ENCODE assay signal across 25 mouse cellular contexts in genomic region chr3:18471846-18472245, GRCm38 (mm10).
DNase-seq lines count a peak whose midpoint lies in the region; ATAC-seq and TF ChIP-seq lines count a peak whose summit lies in the region.
"Had no signal": no experiment of that assay in that cellular context is flagged by ENCODE, and none has a peak within 500 bp of the region (broad histone marks: within the 10 kb centered on the region; RNA-seq: fewer than 3 reads in every experiment).

No protein-coding gene starts in this region.

- 76% methylated on average over 3 of the region's 3 CpGs for WGBS in kidney, embryonic 15.5 days
- 54% methylated on average over 3 of the region's 3 CpGs for WGBS in lung, adult 2 months

- H3K9me3 ChIP-seq in kidney, embryonic 15.5 days (replicated peaks), result no peaks in the 10 kb centered on the region
- H3K9me3 ChIP-seq: embryonic facial prominence, embryonic 12.5 days; embryonic facial prominence, embryonic 15.5 days; heart, embryonic 10.5 days; heart, embryonic 13.5 days had no signal

- TF ChIP-seq POLR2A in lung, adult 2 months (IDR thresholded peaks at IDR 0.05; ENCODE audit: borderline replicate concordance, extremely low read depth, low read depth, low read length), result no peak

- no peaks in the 10 kb centered on the region for H3K36me3 ChIP-seq in kidney, embryonic 15.5 days
- H3K36me3 ChIP-seq: embryonic facial prominence, embryonic 12.5 days; embryonic facial prominence, embryonic 15.5 days; heart, embryonic 10.5 days; heart, embryonic 13.5 days had no signal

- H3K27me3 ChIP-seq in kidney, embryonic 15.5 days, result no peaks in the 10 kb centered on the region
- H3K27me3 ChIP-seq: embryonic facial prominence, embryonic 12.5 days; embryonic facial prominence, embryonic 15.5 days; heart, embryonic 13.5 days had no signal

- H3K27ac ChIP-seq in kidney, embryonic 15.5 days, result no peak overlapping the region
- H3K27ac ChIP-seq: embryonic facial prominence, embryonic 12.5 days; embryonic facial prominence, embryonic 15.5 days; gastrocnemius, adult 2 months; heart, embryonic 10.5 days; heart, embryonic 13.5 days; hindbrain, embryonic 14.5 days had no signal

- H3K4me2 ChIP-seq in kidney, embryonic 15.5 days, result no peak overlapping the region
- H3K4me2 ChIP-seq: embryonic facial prominence, embryonic 12.5 days; embryonic facial prominence, embryonic 15.5 days; heart, embryonic 13.5 days; hindbrain, embryonic 14.5 days had no signal

- no peak for TF ChIP-seq CTCF in lung, adult 2 months (IDR thresholded peaks at IDR 0.05; ENCODE audit: insufficient read depth, low read length)

- ATAC-seq in kidney, embryonic 15.5 days (replicated peaks; ENCODE audit: low FRiP score), result no peak
- ATAC-seq: CD4-positive, CD25-positive, alpha-beta regulatory T cell, adult 4 months; forebrain, embryonic 14.5 days; forebrain, postnatal 0 days had no signal

- no peak overlapping the region for H3K4me3 ChIP-seq in kidney, embryonic 15.5 days (replicated peaks)
- no peak overlapping the region for H3K4me3 ChIP-seq in lung, adult 2 months (replicated peaks; ENCODE audit: extremely low read depth, low read depth, low read length)
- H3K4me3 ChIP-seq: embryonic facial prominence, embryonic 12.5 days; embryonic facial prominence, embryonic 15.5 days; gastrocnemius, adult 2 months; heart, embryonic 10.5 days; heart, embryonic 13.5 days had no signal

- H3K9ac ChIP-seq in kidney, embryonic 15.5 days, result no peak overlapping the region
- H3K9ac ChIP-seq: embryonic facial prominence, embryonic 12.5 days; embryonic facial prominence, embryonic 15.5 days; forebrain, postnatal 0 days; heart, embryonic 13.5 days; hindbrain, embryonic 14.5 days had no signal

- no peaks in the 10 kb centered on the region for H3K4me1 ChIP-seq in kidney, embryonic 15.5 days
- H3K4me1 ChIP-seq in lung, adult 2 months (ENCODE audit: control insufficient read depth, insufficient read depth, low read length), result no peaks in the 10 kb centered on the region
- H3K4me1 ChIP-seq: embryonic facial prominence, embryonic 12.5 days; embryonic facial prominence, embryonic 15.5 days; heart, embryonic 10.5 days; heart, embryonic 13.5 days had no signal

- peak; percentile 9 for DNase-seq in kidney, adult 9 months
- peak; percentile 6 to 52 for DNase-seq in kidney, postnatal 25 days
- no peak for DNase-seq in kidney, adult 18-20 months
- DNase-seq in lung, postnatal 25 days (ENCODE audit: low spot score), result peak; percentile 16
- no peak for DNase-seq in lung, adult 2 months
- DNase-seq: adrenal gland, adult 2 months; adrenal gland, postnatal 14 days; cerebellum, adult 11 months; cerebellum, adult 2 months; cerebellum, adult 9-11 months; cerebellum, postnatal 25 days; forebrain, postnatal 0 days; gastrocnemius, adult 2 months; gastrocnemius, postnatal 14 days; heart, adult 18-20 months; heart, postnatal 14 days; heart, postnatal 4 days had no signal

Comparison
In these comparisons a context has a peak if more than half of its experiments do, and no peak if none do; other contexts are left out.
1. DNase-seq: peak in kidney, adult 9 months (single experiment), kidney, postnatal 25 days (2 of 2) and lung, postnatal 25 days (single experiment); none in kidney, adult 18-20 months (single experiment) and lung, adult 2 months (single experiment).